Mouse (Mus musculus) heart, embryonic 14.5 days (tissue): ENCODE measurements around the gene L3mbtl2. TPM values are rescaled to one million over a fixed set of nuclear protein-coding genes. Genes with fewer than 3 reads are reported as not detected.
A peak's percentile ranks its signal among the peaks of the same experiment; 100 is the strongest.

ENCODE experiments used
- ATAC-seq: fragments of 200-750 bp; cut with Nextera tagmentation; 2 replicates; pipeline ENCODE4 v1.8.0; 2017; ENCODE audit warnings: low read depth, moderate TSS enrichment; ENCODE audit not compliant: insufficient number of reproducible peaks, insufficient read depth, low FRiP score
- H3K27ac ChIP-seq, 2 experiments: fragments of 200-500 bp in 1 of 2; fragments of 300-500 bp in 1 of 2; sonication (generic) in 1 of 2; replicated peaks in 1 of 2; 2 replicates each; pipeline ENCODE4 v1.5.1; 2012 to 2014; ENCODE audit warnings: low read depth in 2 of 2, low read length in 2 of 2, control low read depth in 1 of 2, mild to moderate bottlenecking in 1 of 2, mixed read lengths in 1 of 2; ENCODE audit not compliant: control insufficient read depth in 1 of 2, insufficient read depth in 1 of 2
- H3K27me3 ChIP-seq: fragments of 300-500 bp; sonication (generic); 2 replicates; pipeline ENCODE4 v1.6.1; 2014; ENCODE audit warnings: mild to moderate bottlenecking, low read length, control low read depth; ENCODE audit not compliant: control insufficient read depth, insufficient read depth
- H3K36me3 ChIP-seq: fragments of 300-500 bp; sonication (generic); 2 replicates; pipeline ENCODE4 v1.6.1; 2014; ENCODE audit warnings: mild to moderate bottlenecking, control low read depth, low read length, mixed read lengths; ENCODE audit not compliant: control insufficient read depth, insufficient read depth
- H3K4me1 ChIP-seq, 2 experiments: fragments of 200-500 bp in 1 of 2; fragments of 300-500 bp in 1 of 2; sonication (generic) in 1 of 2; 2 replicates each; pipeline ENCODE4 v1.6.1; 2012 to 2014; ENCODE audit warnings: low read length in 2 of 2, control low read depth in 1 of 2, mixed read lengths in 1 of 2; ENCODE audit not compliant: control insufficient read depth in 2 of 2, insufficient read depth in 2 of 2
- H3K4me2 ChIP-seq: fragments of 300-500 bp; sonication (generic); 2 replicates; pipeline ENCODE4 v1.6.1; 2014; ENCODE audit warnings: mild to moderate bottlenecking, low read length
- H3K4me3 ChIP-seq, 2 experiments: fragments of 200-500 bp in 1 of 2; fragments of 300-500 bp in 1 of 2; sonication (generic) in 1 of 2; 2 replicates each; pipeline ENCODE4 v1.5.1; 2012 to 2014; ENCODE audit warnings: low read length in 2 of 2, mild to moderate bottlenecking in 2 of 2, control low read depth in 1 of 2, low read depth in 1 of 2, moderate library complexity in 1 of 2; ENCODE audit not compliant: control insufficient read depth in 1 of 2, insufficient read depth in 1 of 2
- H3K9ac ChIP-seq: fragments of 300-500 bp; sonication (generic); 2 replicates; pipeline ENCODE4 v1.6.1; 2014; ENCODE audit warnings: mild to moderate bottlenecking, low read length
- H3K9me3 ChIP-seq: fragments of 300-500 bp; sonication (generic); 2 replicates; pipeline ENCODE4 v1.6.1; 2016; ENCODE audit warnings: low read length, control low read depth; ENCODE audit not compliant: control insufficient read depth
- WGBS: fragments of 180-500 bp; shearing (Covaris S2); extraction: QIAGEN DNeasy Blood & Tissue Kit; methylation state at CpG from one replicate; pipeline ENCODE4 v1.1.7; 2014; 5-methylcytosine and 5-hydroxymethylcytosine counted together
- polyA plus RNA-seq: library from polyadenylated mRNA; unstranded; fragments of >200 nt; fragmentation: Nextera tagmentation; extraction: Ambion mirVana; gene quantifications from 2 replicates; pipeline ENCODE4 v1.2.1, GENCODE M21; 2014

The L3mbtl2 gene
- polyA plus RNA-seq: 14.0 and 15.0 TPM in 2 replicates

DNA sequence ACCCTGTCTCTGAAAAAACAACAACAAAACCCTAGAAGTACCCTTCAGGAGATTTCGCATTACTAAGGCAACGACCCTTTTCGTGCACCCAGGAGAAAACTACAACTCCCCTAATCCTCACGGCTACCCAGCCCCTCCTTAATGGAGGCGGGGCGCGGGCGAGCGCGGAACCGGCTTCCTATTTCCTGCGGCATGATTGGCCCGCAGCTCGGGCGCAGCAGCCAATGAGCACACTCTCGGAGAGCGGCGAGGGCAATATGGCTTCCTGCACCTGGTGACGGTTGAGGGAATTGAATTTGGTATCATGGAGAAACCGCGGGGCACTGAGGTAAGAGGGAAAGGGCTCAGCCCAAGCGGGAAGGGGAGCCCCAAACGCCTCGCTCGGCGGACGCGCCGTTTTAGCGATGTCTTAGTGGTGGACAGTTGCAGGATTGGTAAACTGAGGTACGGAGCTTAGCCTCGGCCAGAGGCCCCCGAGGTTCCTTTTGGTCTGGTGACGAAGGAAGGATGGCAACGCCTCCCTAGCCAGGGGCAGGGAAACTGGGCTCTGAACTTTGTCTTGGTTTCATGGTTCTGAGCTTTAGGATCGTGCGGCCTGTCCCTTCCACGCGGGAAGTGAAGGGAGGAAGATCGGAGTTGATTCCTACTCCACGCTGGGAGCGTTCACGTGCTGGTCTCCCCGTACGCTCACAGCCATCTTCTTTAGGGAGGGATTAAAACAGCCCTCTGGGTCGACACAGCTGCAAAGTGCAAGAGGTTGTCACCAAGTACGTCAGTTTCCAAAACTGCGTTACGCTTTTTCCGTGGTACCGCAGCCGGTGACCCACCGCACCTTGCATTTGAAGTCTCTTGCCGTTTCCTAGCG is at the start of gene L3mbtl2:
Gene L3mbtl2 (plus strand): TSS at position 193 of the 865 bp plus-strand sequence.
- Histone ChIP-seq H3K27ac (peak within 1 kb of the TSS in 1 of 2 experiments; percentile 39; a peak in 1 of 4 replicates), H3K4me2 (peak within 1 kb of the TSS; percentile 93), H3K9ac (peak within 1 kb of the TSS; percentile 85), H3K9me3 (no peaks in the 10 kb centered on the region), H3K4me3 (peak within 1 kb of the TSS; percentile 89 to 91), H3K4me1 (peaks cover 0 to 5% of the 10 kb centered on the region in 2 experiments; a peak in 2 of 4 replicates), H3K27me3 (no peaks in the 10 kb centered on the region), H3K36me3 (peaks cover 20% of the 10 kb centered on the region)
- under 1% methylated on average over 55 of the region's 55 CpGs for WGBS
- ATAC-seq: peak; percentile 93

GRCm38 (mm10) chr15:81649516-81650455 is 13.9 kb upstream of the L3mbtl2 start:
- 92% methylated on average over 8 of the region's 8 CpGs for WGBS
- Histone ChIP-seq H3K9ac (no peak overlapping the region), H3K9me3 (no peaks in the 10 kb centered on the region), H3K36me3 (peaks cover 74% of the 10 kb centered on the region), H3K4me3 (no peak overlapping the region), H3K4me1 (no peaks in the 10 kb centered on the region), H3K27me3 (no peaks in the 10 kb centered on the region), H3K27ac (no peak overlapping the region), H3K4me2 (no peak overlapping the region)
- no peak for ATAC-seq

- Histone ChIP-seq H3K9ac (no peak overlapping the region), H3K27me3 (no peaks in the 10 kb centered on the region), H3K4me1 (no peaks in the 10 kb centered on the region), H3K9me3 (no peaks in the 10 kb centered on the region), H3K4me2 (no peak overlapping the region), H3K4me3 (no peak overlapping the region), H3K27ac (no peak overlapping the region), H3K36me3 (peaks cover 65% of the 10 kb centered on the region)
- WGBS: 89% methylated on average over 7 of the region's 7 CpGs
- ATAC-seq: no peak
Observed at GRCm38 (mm10) chr15:81650636-81651035, 13.1 kb upstream of the L3mbtl2 start.

- Histone ChIP-seq H3K4me1 (peaks cover 0 to 5% of the 10 kb centered on the region in 2 experiments; a peak in 2 of 4 replicates), H3K9me3 (no peaks in the 10 kb centered on the region), H3K27ac (no peak overlapping the region), H3K4me2 (no peak overlapping the region), H3K27me3 (no peaks in the 10 kb centered on the region), H3K9ac (no peak overlapping the region), H3K4me3 (no peak overlapping the region), H3K36me3 (no peaks in the 10 kb centered on the region)
- WGBS: 87% methylated on average over 2 of the region's 2 CpGs
- no peak for ATAC-seq
Observed at GRCm38 (mm10) chr15:81661701-81662100, 2.0 kb upstream of the L3mbtl2 start.

- no peak for ATAC-seq
- no peaks in the 10 kb centered on the region for H3K9me3 ChIP-seq
- peaks cover 0 to 5% of the 10 kb centered on the region in 2 experiments; a peak in 2 of 4 replicates for H3K4me1 ChIP-seq
- H3K4me2 ChIP-seq: peak overlapping the region; percentile 93
- H3K9ac ChIP-seq: no peak overlapping the region
- 53% methylated on average over 10 of the region's 10 CpGs for WGBS
- peak overlapping the region; percentile 32 to 91 for H3K4me3 ChIP-seq
- H3K27ac ChIP-seq: no peak overlapping the region
- H3K27me3 ChIP-seq: no peaks in the 10 kb centered on the region
- H3K36me3 ChIP-seq: peaks cover 13% of the 10 kb centered on the region
Observed at GRCm38 (mm10) chr15:81663281-81663680, 408 bp upstream of the L3mbtl2 start.

DNA sequence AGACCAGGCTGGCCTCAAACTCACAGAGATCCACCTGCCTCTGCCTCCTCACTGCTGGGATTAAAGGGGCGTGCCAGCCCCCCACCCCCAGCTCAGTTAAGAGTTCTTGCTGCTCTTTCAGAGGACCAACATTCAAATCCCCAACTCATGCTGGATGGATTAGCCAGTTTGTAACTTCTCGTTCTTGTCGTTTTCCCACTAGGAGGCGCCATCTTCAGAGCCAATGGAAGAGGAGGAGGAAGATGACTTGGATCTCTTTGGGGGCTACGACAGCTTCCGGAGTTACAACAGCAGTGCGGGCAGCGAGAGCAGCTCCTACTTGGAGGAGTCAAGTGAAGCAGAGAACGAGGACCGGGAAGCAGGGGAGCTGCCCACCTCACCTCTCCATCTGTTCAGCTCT is 3.3 kb downstream of the L3mbtl2 start:
- Histone ChIP-seq H3K27me3 (no peaks in the 10 kb centered on the region), H3K36me3 (peaks cover 38% of the 10 kb centered on the region), H3K27ac (no peak overlapping the region), H3K9ac (no peak overlapping the region), H3K4me2 (no peak overlapping the region), H3K9me3 (no peaks in the 10 kb centered on the region), H3K4me3 (no peak overlapping the region), H3K4me1 (peaks cover 0 to 5% of the 10 kb centered on the region in 2 experiments; a peak in 2 of 4 replicates)
- ATAC-seq: no peak
- WGBS: 87% methylated on average over 10 of the region's 10 CpGs

DNA sequence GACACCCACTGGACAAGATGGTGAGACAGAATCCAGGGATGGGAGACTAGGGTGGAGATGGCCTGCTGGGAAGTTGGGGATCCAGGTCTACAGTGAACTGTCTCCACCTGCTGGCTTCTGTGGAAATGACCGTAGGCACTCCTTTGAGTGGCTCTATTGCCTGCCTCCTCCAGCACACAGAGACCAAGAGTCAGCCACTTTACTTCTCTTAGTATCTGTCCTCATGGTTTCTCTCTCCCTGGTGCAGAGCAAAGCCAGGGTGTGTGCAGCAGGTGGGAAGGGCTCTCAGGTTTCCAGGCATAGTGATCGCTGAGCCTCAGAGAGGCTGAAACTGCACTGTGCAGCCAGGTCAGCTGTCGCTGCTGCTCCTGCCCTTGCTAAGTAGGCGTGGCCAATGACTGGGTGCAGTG is 6.5 kb downstream of the L3mbtl2 start:
- no peaks in the 10 kb centered on the region for H3K9me3 ChIP-seq
- no peak overlapping the region for H3K4me3 ChIP-seq
- no peak overlapping the region for H3K9ac ChIP-seq
- H3K27me3 ChIP-seq: no peaks in the 10 kb centered on the region
- peaks cover 55% of the 10 kb centered on the region for H3K36me3 ChIP-seq
- H3K27ac ChIP-seq: no peak overlapping the region
- ATAC-seq: no peak
- no peak overlapping the region for H3K4me2 ChIP-seq
- H3K4me1 ChIP-seq: no peaks in the 10 kb centered on the region
- 72% methylated on average over 4 of the region's 4 CpGs for WGBS
